Mouse (Mus musculus) forebrain, embryonic 16.5 days (tissue): ENCODE results near the gene Folr2. TPM values are rescaled to one million over a fixed set of nuclear protein-coding genes. Genes with fewer than 3 reads are reported as not detected.
A peak's percentile ranks its signal among the peaks of the same experiment; 100 is the strongest.

Experiments
- ATAC-seq: fragments of 200-750 bp; cut with Nextera tagmentation; 2 replicates; pipeline ENCODE4 v1.8.0; 2017; ENCODE audit warnings: mild to moderate bottlenecking, moderate library complexity
- H3K27ac ChIP-seq: fragments of 300-500 bp; sonication (generic); 2 replicates; pipeline ENCODE4 v1.5.1; 2014; ENCODE audit warnings: low read length, control low read depth
- H3K27me3 ChIP-seq: fragments of 300-500 bp; sonication (generic); replicated peaks from 2 replicates; pipeline ENCODE4 v1.6.1; 2014; ENCODE audit warnings: low read length; ENCODE audit not compliant: control insufficient read depth, insufficient read depth
- H3K36me3 ChIP-seq: fragments of 300-500 bp; sonication (generic); 2 replicates; pipeline ENCODE4 v1.6.1; 2014; ENCODE audit not compliant: control insufficient read depth, insufficient read depth
- H3K4me1 ChIP-seq: fragments of 300-500 bp; sonication (generic); replicated peaks from 2 replicates; pipeline ENCODE4 v1.6.1; 2014; ENCODE audit warnings: low read length; ENCODE audit not compliant: control insufficient read depth, insufficient read depth
- H3K4me2 ChIP-seq: fragments of 300-500 bp; sonication (generic); 2 replicates; pipeline ENCODE4 v1.6.1; 2014; ENCODE audit warnings: mild to moderate bottlenecking, low read length, control low read depth
- H3K4me3 ChIP-seq: fragments of 300-500 bp; sonication (generic); replicated peaks from 2 replicates; pipeline ENCODE4 v1.5.1; 2014; ENCODE audit warnings: mild to moderate bottlenecking, low read length, control low read depth
- H3K9ac ChIP-seq: fragments of 300-500 bp; sonication (generic); replicated peaks from 2 replicates; pipeline ENCODE4 v1.6.1; 2014; ENCODE audit warnings: low read depth, low read length, control low read depth
- H3K9me3 ChIP-seq: fragments of 300-500 bp; sonication (generic); 2 replicates; pipeline ENCODE4 v1.6.1; 2016; ENCODE audit warnings: low read length; ENCODE audit not compliant: control insufficient read depth
- WGBS: fragments of 180-500 bp; shearing (Covaris S2); extraction: QIAGEN DNeasy Blood & Tissue Kit; methylation state at CpG from one replicate; pipeline ENCODE4 v1.1.7; 2014; 5-methylcytosine and 5-hydroxymethylcytosine counted together
- polyA plus RNA-seq: library from polyadenylated mRNA; unstranded; fragments of >200 nt; fragmentation: Nextera tagmentation; extraction: Ambion mirVana; gene quantifications from 2 replicates; pipeline ENCODE4 v1.2.1, GENCODE M21; 2015

Gene Folr2
- polyA plus RNA-seq, 1 experiment from 2014 or later: 0.94 TPM

- Histone ChIP-seq H3K9me3 (no peaks in the 10 kb centered on the region), H3K9ac (no peak overlapping the region), H3K4me3 (no peak overlapping the region), H3K27me3 (no peaks in the 10 kb centered on the region), H3K4me2 (no peak overlapping the region), H3K4me1 (no peaks in the 10 kb centered on the region), H3K36me3 (no peaks in the 10 kb centered on the region), H3K27ac (no peak overlapping the region)
- 87% methylated on average over 6 of the region's 6 CpGs for WGBS
- ATAC-seq: no peak
Measured at GRCm38 (mm10) chr7:101852846-101853245, 4.1 kb downstream of the Folr2 start.

GRCm38 (mm10) chr7:101851689-101852088, 5.3 kb downstream of the Folr2 start:
- no peak overlapping the region for H3K4me2 ChIP-seq
- no peaks in the 10 kb centered on the region for H3K4me1 ChIP-seq
- H3K4me3 ChIP-seq: no peak overlapping the region
- ATAC-seq: no peak
- H3K27ac ChIP-seq: no peak overlapping the region
- no peak overlapping the region for H3K9ac ChIP-seq
- 85% methylated on average over 6 of the region's 6 CpGs for WGBS
- no peaks in the 10 kb centered on the region for H3K9me3 ChIP-seq
- H3K27me3 ChIP-seq: no peaks in the 10 kb centered on the region
- no peaks in the 10 kb centered on the region for H3K36me3 ChIP-seq

DNA sequence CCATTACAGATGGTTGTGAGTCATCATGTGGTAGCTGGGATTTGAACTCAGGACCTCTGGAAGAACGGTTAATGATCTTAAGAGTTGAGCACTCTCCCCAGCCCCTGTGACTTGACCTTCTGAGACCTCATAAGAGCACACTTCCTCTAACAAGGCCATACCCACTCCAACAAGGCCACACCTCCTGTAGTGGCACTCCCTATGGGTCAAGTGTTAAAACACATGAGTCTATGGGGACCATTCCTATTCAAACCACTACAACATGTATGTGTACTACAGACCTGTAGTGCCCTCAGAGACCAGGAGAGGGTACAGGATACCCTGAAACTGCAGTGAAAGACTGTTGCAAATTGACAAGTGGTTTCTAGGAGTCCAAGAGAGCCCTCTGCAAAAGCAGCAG, 9.1 kb downstream of the Folr2 start:
- Histone ChIP-seq H3K9me3 (no peaks in the 10 kb centered on the region), H3K4me3 (no peak overlapping the region), H3K9ac (no peak overlapping the region), H3K4me1 (no peaks in the 10 kb centered on the region), H3K4me2 (no peak overlapping the region), H3K36me3 (no peaks in the 10 kb centered on the region), H3K27ac (no peak overlapping the region), H3K27me3 (no peaks in the 10 kb centered on the region)
- 97% methylated on average over 1 of the region's 1 CpGs for WGBS
- ATAC-seq: no peak

DNA sequence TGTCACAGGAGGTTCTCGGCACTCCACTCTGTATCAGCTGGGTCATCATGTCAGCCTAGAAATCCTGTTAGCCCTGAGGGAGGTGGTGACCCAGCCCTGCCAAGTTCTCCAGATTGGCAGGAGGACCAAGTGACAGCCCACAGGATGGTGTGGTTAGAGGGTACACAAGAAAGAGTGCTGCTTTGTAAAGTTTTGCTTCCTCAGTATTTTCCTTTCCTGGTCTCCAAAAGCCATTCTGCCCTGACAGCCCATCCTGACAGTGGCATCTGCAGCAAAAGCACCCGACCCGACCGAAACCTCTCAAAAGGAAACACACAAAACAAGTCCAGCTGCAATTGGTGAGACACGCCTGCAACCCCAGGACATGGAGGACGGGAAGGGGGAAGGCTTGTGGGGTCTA, 12.8 kb downstream of the Folr2 start:
- Histone ChIP-seq H3K4me1 (no peaks in the 10 kb centered on the region), H3K27ac (no peak overlapping the region), H3K4me3 (no peak overlapping the region), H3K4me2 (no peak overlapping the region), H3K36me3 (no peaks in the 10 kb centered on the region), H3K9ac (no peak overlapping the region), H3K27me3 (no peaks in the 10 kb centered on the region), H3K9me3 (no peaks in the 10 kb centered on the region)
- 78% methylated on average over 6 of the region's 6 CpGs for WGBS
- ATAC-seq: no peak

DNA sequence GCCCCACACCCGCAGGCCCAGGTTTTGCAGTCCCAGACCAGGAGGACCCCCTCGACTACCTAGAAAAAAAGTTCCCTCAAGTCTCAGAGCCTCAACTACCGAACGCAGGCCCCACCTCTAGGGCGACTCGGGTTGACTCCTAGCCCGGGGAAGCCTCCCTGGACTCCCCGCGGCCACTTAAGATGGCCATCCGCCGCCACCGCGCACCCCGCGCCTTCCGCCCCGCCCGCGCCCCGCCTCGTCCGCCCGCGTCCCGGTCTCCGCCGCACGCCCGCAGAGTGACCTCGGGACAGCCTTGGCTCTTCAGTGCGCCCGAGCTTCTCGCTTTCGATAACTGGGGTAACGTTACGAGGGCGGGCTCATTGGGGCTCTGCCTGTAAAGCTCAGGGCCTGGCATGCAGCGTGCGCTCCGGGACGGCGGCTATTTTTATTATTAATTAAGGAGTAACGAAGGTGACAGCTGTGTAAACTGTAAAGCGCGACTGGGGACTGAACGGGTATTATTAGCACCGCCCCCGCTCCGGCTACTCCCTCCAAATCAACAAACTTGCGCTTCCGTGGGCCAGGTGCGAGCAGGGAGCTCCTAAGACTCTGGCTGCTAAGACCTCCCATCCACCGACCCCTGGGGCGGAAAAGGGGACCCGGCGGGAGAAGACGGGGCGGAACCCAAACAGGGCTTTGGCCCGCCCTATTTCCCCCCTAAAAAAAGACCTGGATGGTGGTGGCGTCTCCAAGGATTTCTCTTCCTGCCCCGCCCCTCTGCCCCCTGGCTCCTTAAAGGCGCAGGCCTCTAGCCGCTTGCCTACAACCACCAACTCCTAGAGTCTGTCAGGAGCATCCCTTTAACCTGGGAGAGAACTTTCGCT, 19.2 kb downstream of the Folr2 start, which contains the start of gene Inppl1:
TSS of gene Inppl1 (minus strand) at position 624 of the 866 bp plus-strand sequence.
- Histone ChIP-seq H3K36me3 (no peaks in the 10 kb centered on the region), H3K9me3 (no peaks in the 10 kb centered on the region), H3K27me3 (peaks cover 2% of the 10 kb centered on the region; the same call in 1 of the 2 replicates), H3K9ac (peak within 1 kb of the TSS; percentile 83), H3K4me1 (peaks cover 39% of the 10 kb centered on the region), H3K4me2 (peak within 1 kb of the TSS; percentile 99), H3K4me3 (peak within 1 kb of the TSS; percentile 76), H3K27ac (peak within 1 kb of the TSS; percentile 53)
- under 1% methylated on average over 64 of the region's 64 CpGs for WGBS
- ATAC-seq: peak; percentile 70

GRCm38 (mm10) chr7:101837154-101837605, 19.8 kb downstream of the Folr2 start:
- H3K4me1 ChIP-seq: peaks cover 39% of the 10 kb centered on the region
- ATAC-seq: 0 out of 2 replicates have a peak, but pooled peaks have one; percentile 1

GRCm38 (mm10) chr7:101836271-101837153, 20.5 kb downstream of the Folr2 start:
- Histone ChIP-seq H3K9me3 (no peaks in the 10 kb centered on the region), H3K4me1 (peaks cover 39% of the 10 kb centered on the region), H3K9ac (peak overlapping the region; percentile 83), H3K27me3 (peaks cover 2% of the 10 kb centered on the region; the same call in 1 of the 2 replicates), H3K4me3 (peak overlapping the region; percentile 76), H3K4me2 (peak overlapping the region; percentile 99), H3K36me3 (peaks cover 2% of the 10 kb centered on the region; the same call in 1 of the 2 replicates), H3K27ac (peak overlapping the region; percentile 75)
- WGBS: 0% methylated on average over 57 of the region's 63 CpGs
- peak; percentile 29 for ATAC-seq

More at GRCm38 (mm10) chr7:101837154-101837605, 19.8 kb downstream of the Folr2 start:
- Histone ChIP-seq H3K27ac (peak overlapping the region; percentile 53), H3K9ac (peak overlapping the region; percentile 83), H3K4me2 (peak overlapping the region; percentile 99), H3K9me3 (no peaks in the 10 kb centered on the region), H3K36me3 (no peaks in the 10 kb centered on the region), H3K4me3 (peak overlapping the region; percentile 76), H3K27me3 (peaks cover 2% of the 10 kb centered on the region; the same call in 1 of the 2 replicates)
- 0% methylated on average over 20 of the region's 20 CpGs for WGBS

GRCm38 (mm10) chr7:101835457-101836109, 21.4 kb downstream of the Folr2 start:
- 41% methylated on average over 5 of the region's 5 CpGs for WGBS
- peak overlapping the region; percentile 99 for H3K4me2 ChIP-seq
- no peak for ATAC-seq
- H3K27ac ChIP-seq: no peak overlapping the region
- H3K4me3 ChIP-seq: peak overlapping the region; percentile 76
- peaks cover 5% of the 10 kb centered on the region; the same call in 1 of the 2 replicates for H3K36me3 ChIP-seq
- H3K27me3 ChIP-seq: peaks cover 2% of the 10 kb centered on the region; the same call in 1 of the 2 replicates
- no peaks in the 10 kb centered on the region for H3K9me3 ChIP-seq
- H3K4me1 ChIP-seq: peaks cover 39% of the 10 kb centered on the region
- no peak overlapping the region for H3K9ac ChIP-seq
